Mouse (Mus musculus) stomach, embryonic 16.5 days (tissue): ENCODE measurements around the gene Pla2g10. TPM values are rescaled to one million over a fixed set of nuclear protein-coding genes. Genes with fewer than 3 reads are reported as not detected.

Source experiments
- ATAC-seq: fragments of 200-750 bp; cut with Nextera tagmentation; 2 replicates; pipeline ENCODE4 v1.8.0; 2017; ENCODE audit warnings: moderate number of reproducible peaks, moderate TSS enrichment; ENCODE audit not compliant: insufficient read depth, low FRiP score
- H3K27ac ChIP-seq: fragments of 300-500 bp; sonication (generic); 2 replicates; pipeline ENCODE4 v1.5.1; 2014; ENCODE audit warnings: low read length
- H3K27me3 ChIP-seq: fragments of 300-500 bp; sonication (generic); 2 replicates; pipeline ENCODE4 v1.6.1; 2014; ENCODE audit warnings: low read length, control low read depth, mixed read lengths; ENCODE audit not compliant: control insufficient read depth, insufficient read depth
- H3K36me3 ChIP-seq: fragments of 300-500 bp; sonication (generic); 2 replicates; pipeline ENCODE4 v1.6.1; 2014; ENCODE audit warnings: low read length; ENCODE audit not compliant: control insufficient read depth, insufficient read depth
- H3K4me1 ChIP-seq: fragments of 300-500 bp; sonication (generic); 2 replicates; pipeline ENCODE4 v1.6.1; 2014; ENCODE audit warnings: low read length, control low read depth, mixed read lengths; ENCODE audit not compliant: control insufficient read depth, insufficient read depth
- H3K4me2 ChIP-seq: fragments of 300-500 bp; sonication (generic); 2 replicates; pipeline ENCODE4 v1.6.1; 2014; ENCODE audit warnings: low read depth, low read length, mixed read lengths
- H3K4me3 ChIP-seq: fragments of 300-500 bp; sonication (generic); replicated peaks from 2 replicates; pipeline ENCODE4 v1.5.1; 2014; ENCODE audit warnings: mild to moderate bottlenecking, low read length
- H3K9ac ChIP-seq: fragments of 300-500 bp; sonication (generic); 2 replicates; pipeline ENCODE4 v1.6.1; 2014; ENCODE audit warnings: low read length
- H3K9me3 ChIP-seq: fragments of 300-500 bp; sonication (generic); replicated peaks from 2 replicates; pipeline ENCODE4 v1.6.1; 2016; ENCODE audit warnings: low read length, control low read depth; ENCODE audit not compliant: control insufficient read depth
- WGBS: fragments of 180-500 bp; shearing (Covaris S2); extraction: QIAGEN DNeasy Blood & Tissue Kit; methylation state at CpG from one replicate; pipeline ENCODE4 v1.1.7; 2014; 5-methylcytosine and 5-hydroxymethylcytosine counted together
- polyA plus RNA-seq: library from polyadenylated mRNA; unstranded; fragments of >200 nt; fragmentation: Nextera tagmentation; extraction: Ambion mirVana; gene quantifications from 2 replicates; pipeline ENCODE4 v1.2.1, GENCODE M21; 2015

The Pla2g10 gene
- polyA plus RNA-seq, 1 experiment from 2014 or later, result 43.3 TPM

- ATAC-seq, result no peak
- Histone ChIP-seq H3K4me3 (no peak overlapping the region), H3K9me3 (no peaks in the 10 kb centered on the region), H3K9ac (no peak overlapping the region), H3K27ac (no peak overlapping the region), H3K4me1 (peaks cover 18% of the 10 kb centered on the region; the same call in 1 of the 2 replicates), H3K4me2 (no peak overlapping the region), H3K36me3 (no peaks in the 10 kb centered on the region), H3K27me3 (no peaks in the 10 kb centered on the region)
- WGBS, result 84% methylated on average over 1 of the region's 1 CpGs
Observed at GRCm38 (mm10) chr16:13669282-13669681, 61.5 kb downstream of the Pla2g10 start.

DNA sequence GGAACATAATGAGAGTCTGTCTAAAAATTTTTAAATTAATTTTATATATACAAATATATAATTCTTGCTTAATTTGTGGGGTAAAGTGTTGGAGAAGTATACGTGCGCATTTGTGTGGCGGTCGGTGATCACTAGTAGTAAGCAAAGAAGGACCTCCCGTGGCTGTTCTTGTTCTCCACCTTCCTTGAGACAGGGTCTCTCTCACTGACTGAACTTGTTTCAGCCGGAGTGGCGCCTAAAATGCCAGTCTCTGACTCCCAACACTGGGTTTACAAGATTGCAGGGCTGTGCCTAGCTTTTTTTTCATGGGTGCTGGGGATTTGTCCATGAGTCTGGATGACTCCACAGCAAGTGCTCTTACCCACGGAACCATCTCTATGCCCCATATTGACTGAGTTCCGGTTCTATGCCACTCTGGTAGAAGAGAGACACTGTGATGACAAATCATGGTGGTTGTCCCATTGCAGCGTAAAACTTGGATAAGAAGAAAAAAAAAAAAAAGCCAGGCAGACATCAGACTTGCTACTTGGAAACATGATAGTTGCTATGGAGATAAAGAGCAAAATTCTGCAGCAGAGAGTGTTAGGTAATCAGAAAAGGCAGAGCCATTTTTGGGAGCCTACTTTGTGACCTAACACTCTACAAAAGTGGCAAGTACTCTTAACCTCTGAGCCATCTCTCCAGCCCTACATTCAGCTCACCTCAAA, 62.2 kb downstream of the Pla2g10 start:
- no peaks in the 10 kb centered on the region for H3K9me3 ChIP-seq
- peak overlapping the region; percentile 69 for H3K4me2 ChIP-seq
- peaks cover 18% of the 10 kb centered on the region; the same call in 1 of the 2 replicates for H3K4me1 ChIP-seq
- H3K9ac ChIP-seq, result peak overlapping the region; percentile 86
- no peak for ATAC-seq
- H3K27ac ChIP-seq, result peak overlapping the region; percentile 72
- WGBS, result 73% methylated on average over 10 of the region's 10 CpGs
- H3K36me3 ChIP-seq, result no peaks in the 10 kb centered on the region
- H3K27me3 ChIP-seq, result no peaks in the 10 kb centered on the region
- peak overlapping the region; percentile 84 for H3K4me3 ChIP-seq

GRCm38 (mm10) chr16:13667878-13668343, 62.9 kb downstream of the Pla2g10 start, which contains the start of gene Parn:
Gene Parn, minus strand, starts transcription at chr16:13668170.
- peak within 1 kb of the TSS; percentile 69 for H3K4me2 ChIP-seq
- peak; percentile 89 for ATAC-seq
- H3K36me3 ChIP-seq, result no peaks in the 10 kb centered on the region
- WGBS, result under 1% methylated on average over 35 of the region's 35 CpGs
- peaks cover 14% of the 10 kb centered on the region; the same call in 1 of the 2 replicates for H3K4me1 ChIP-seq
- peak within 1 kb of the TSS; percentile 72 for H3K27ac ChIP-seq
- H3K9ac ChIP-seq, result peak within 1 kb of the TSS; percentile 86
- no peaks in the 10 kb centered on the region for H3K9me3 ChIP-seq
- H3K27me3 ChIP-seq, result no peaks in the 10 kb centered on the region
- H3K4me3 ChIP-seq, result peak within 1 kb of the TSS; percentile 84

Other genes with a start within 250 kb of the Pla2g10 start
- gene Parn, start 62.8 kb downstream of the Pla2g10 start, polyA plus RNA-seq, result 38.7 and 42.1 TPM in 2 replicates
- gene Bfar, start 59.1 kb downstream of the Pla2g10 start, polyA plus RNA-seq, result 41.9 and 47.1 TPM in 2 replicates
- 4.6 and 4.8 TPM in 2 replicates for gene 3110001I22Rik, start 59.1 kb downstream of the Pla2g10 start, polyA plus RNA-seq
- gene Rrn3, start 49.7 kb upstream of the Pla2g10 start, polyA plus RNA-seq, result 55.2 and 56.2 TPM in 2 replicates
- gene Ntan1, start 87.9 kb upstream of the Pla2g10 start, polyA plus RNA-seq, result 163 TPM in 2 replicates
- gene Pdxdc1, start 172.1 kb upstream of the Pla2g10 start, polyA plus RNA-seq, result 115 and 122 TPM in 2 replicates
- gene Mpv17l, start 172.2 kb upstream of the Pla2g10 start, polyA plus RNA-seq, result 11.1 and 13.2 TPM in 2 replicates